Mouse (Mus musculus) lung, embryonic 14.5 days (tissue): ENCODE results near the gene Esyt1. TPM values are rescaled to one million over a fixed set of nuclear protein-coding genes. Genes with fewer than 3 reads are reported as not detected.

ENCODE experiments used
- ATAC-seq: fragments of 200-750 bp; cut with Nextera tagmentation; 2 replicates; pipeline ENCODE4 v1.8.0; 2017; ENCODE audit warnings: mild to moderate bottlenecking, moderate TSS enrichment, moderate library complexity; ENCODE audit not compliant: insufficient read depth
- DNase-seq: peaks from one replicate; pipeline ENCODE4 v3.0.0-alpha.2; 2015
- H3K27ac ChIP-seq: fragments of 300-500 bp; sonication (generic); 2 replicates; pipeline ENCODE4 v1.5.1; 2014; ENCODE audit warnings: low read depth, mild to moderate bottlenecking, moderate library complexity
- H3K27me3 ChIP-seq: fragments of 300-500 bp; sonication (generic); 2 replicates; pipeline ENCODE4 v1.6.1; 2014; ENCODE audit warnings: low read length, control low read depth; ENCODE audit not compliant: insufficient read depth
- H3K36me3 ChIP-seq: fragments of 300-500 bp; sonication (generic); 2 replicates; pipeline ENCODE4 v1.6.1; 2014; ENCODE audit warnings: control low read depth; ENCODE audit not compliant: insufficient read depth
- H3K4me1 ChIP-seq: fragments of 300-500 bp; sonication (generic); 2 replicates; pipeline ENCODE4 v1.6.1; 2014; ENCODE audit warnings: antibody characterized with exemption, control low read depth; ENCODE audit not compliant: insufficient read depth
- H3K4me2 ChIP-seq: fragments of 300-500 bp; sonication (generic); 2 replicates; pipeline ENCODE4 v1.6.1; 2014; ENCODE audit warnings: mild to moderate bottlenecking
- H3K4me3 ChIP-seq: fragments of 300-500 bp; sonication (generic); 2 replicates; pipeline ENCODE4 v1.5.1; 2014; ENCODE audit warnings: low read depth, low read length
- H3K9ac ChIP-seq: fragments of 300-500 bp; sonication (generic); 2 replicates; pipeline ENCODE4 v1.6.1; 2014
- H3K9me3 ChIP-seq: fragments of 300-500 bp; sonication (generic); 2 replicates; pipeline ENCODE4 v1.6.1; 2016; ENCODE audit warnings: low read depth, low read length, control low read depth
- CTCF ChIP-seq: IDR thresholded peaks from 2 replicates; pipeline ENCODE4 v1.5.1; 2016; ENCODE audit warnings: antibody characterized with exemption, low read depth
- WGBS: fragments of 180-500 bp; shearing (Covaris S2); extraction: QIAGEN DNeasy Blood & Tissue Kit; methylation state at CpG from one replicate; pipeline ENCODE4 v1.1.7; 2014; 5-methylcytosine and 5-hydroxymethylcytosine counted together
- microRNA-seq: library from miRNA; unstranded; fragments of <30 nt; microRNA quantifications from one replicate; pipeline ENCODE4, GENCODE M21; 2016; ENCODE audit warnings: borderline number of aligned reads
- polyA plus RNA-seq: library from polyadenylated mRNA; unstranded; fragments of >200 nt; fragmentation: Nextera tagmentation; extraction: Ambion mirVana; gene quantifications from 2 replicates; pipeline ENCODE4 v1.2.1, GENCODE M21; 2014

The Esyt1 gene
- polyA plus RNA-seq, 1 experiment from 2014 or later, result 23.0 TPM

- 73% methylated on average over 4 of the region's 4 CpGs for WGBS
Measured at GRCm38 (mm10) chr10:128488776-128489175, 36.9 kb downstream of the Esyt1 start.

GRCm38 (mm10) chr10:128487861-128488712, 37.6 kb downstream of the Esyt1 start:
- TF ChIP-seq CTCF, result no peak
- Histone ChIP-seq H3K4me1 (peaks cover 7% of the 10 kb centered on the region; the same call in 1 of the 2 replicates), H3K27me3 (no peaks in the 10 kb centered on the region), H3K36me3 (peaks cover 88% of the 10 kb centered on the region), H3K9me3 (no peaks in the 10 kb centered on the region), H3K4me3 (no peak overlapping the region), H3K9ac (no peak overlapping the region), H3K27ac (no peak overlapping the region), H3K4me2 (no peak overlapping the region)
- no peak for DNase-seq
- no peak for ATAC-seq
- 90% methylated on average over 22 of the region's 22 CpGs for WGBS

More at GRCm38 (mm10) chr10:128488776-128489175, 36.9 kb downstream of the Esyt1 start:
- Histone ChIP-seq H3K9me3 (no peaks in the 10 kb centered on the region), H3K27me3 (no peaks in the 10 kb centered on the region), H3K36me3 (peaks cover 81% of the 10 kb centered on the region), H3K4me2 (no peak overlapping the region), H3K27ac (no peak overlapping the region), H3K4me3 (no peak overlapping the region), H3K4me1 (peaks cover 7% of the 10 kb centered on the region; the same call in 1 of the 2 replicates), H3K9ac (no peak overlapping the region)
- DNase-seq, result no peak
- TF ChIP-seq CTCF, result no peak
- no peak for ATAC-seq

GRCm38 (mm10) chr10:128486370-128486769, 39.3 kb downstream of the Esyt1 start:
- ATAC-seq (no peak), DNase-seq (no peak)
- no peak overlapping the region for H3K9ac ChIP-seq
- H3K4me3 ChIP-seq, result no peak overlapping the region
- H3K4me2 ChIP-seq, result no peak overlapping the region
- no peaks in the 10 kb centered on the region for H3K9me3 ChIP-seq
- no peak overlapping the region for H3K27ac ChIP-seq
- no peaks in the 10 kb centered on the region for H3K27me3 ChIP-seq
- WGBS, result 85% methylated on average over 7 of the region's 7 CpGs
- TF ChIP-seq CTCF, result no peak
- no peaks in the 10 kb centered on the region; the same call in 1 of the 2 replicates for H3K4me1 ChIP-seq
- H3K36me3 ChIP-seq, result peaks cover 96% of the 10 kb centered on the region

GRCm38 (mm10) chr10:128474366-128474765, 51.3 kb downstream of the Esyt1 start:
- DNase-seq, result no peak
- TF ChIP-seq CTCF, result no peak
- Histone ChIP-seq H3K27me3 (no peaks in the 10 kb centered on the region), H3K9ac (no peak overlapping the region), H3K4me3 (no peak overlapping the region), H3K4me1 (no peaks in the 10 kb centered on the region), H3K36me3 (peaks cover 94% of the 10 kb centered on the region), H3K4me2 (no peak overlapping the region), H3K9me3 (no peaks in the 10 kb centered on the region), H3K27ac (no peak overlapping the region)
- WGBS, result 88% methylated on average over 12 of the region's 12 CpGs
- no peak for ATAC-seq

- WGBS, result 5% methylated on average over 5 of the region's 5 CpGs
- no peaks in the 10 kb centered on the region for H3K9me3 ChIP-seq
- H3K4me2 ChIP-seq, result peak overlapping the region; percentile 68
- H3K4me3 ChIP-seq, result peak overlapping the region; percentile 95
- peak overlapping the region; percentile 96; the same call in 1 of the 2 replicates for H3K27ac ChIP-seq
- no peak for ATAC-seq
- TF ChIP-seq CTCF, result no peak
- H3K9ac ChIP-seq, result peak overlapping the region; percentile 96
- H3K4me1 ChIP-seq, result 0 out of 2 replicates have a peak, but pooled peaks cover 8% of the 10 kb centered on the region
- peak; percentile 23 for DNase-seq
- H3K36me3 ChIP-seq, result peaks cover 36% of the 10 kb centered on the region
- no peaks in the 10 kb centered on the region for H3K27me3 ChIP-seq
Measured at GRCm38 (mm10) chr10:128460270-128460630, 65.4 kb downstream of the Esyt1 start.

Small RNAs within 50 kb of the gene (microRNA-seq; reads per million reads assigned to microRNA genes)
- gene Gm47275 (not detected), gene Mir6916 (not detected)

Other genes with a start within 250 kb of the Esyt1 start
- 0.17 and 0.41 TPM in 2 replicates for gene Il23a, start 227.1 kb downstream of the Esyt1 start, polyA plus RNA-seq
- gene Pan2, start 222.5 kb downstream of the Esyt1 start, polyA plus RNA-seq, result 33.4 and 36.2 TPM in 2 replicates
- 317 and 336 TPM in 2 replicates for gene Cnpy2, start 203.4 kb downstream of the Esyt1 start, polyA plus RNA-seq
- 205 and 211 TPM in 2 replicates for gene Cs, start 188.1 kb downstream of the Esyt1 start, polyA plus RNA-seq
- 12.8 and 14.5 TPM in 2 replicates for gene Coq10a, start 156.9 kb downstream of the Esyt1 start, polyA plus RNA-seq
- gene Ankrd52, start 148.8 kb downstream of the Esyt1 start, polyA plus RNA-seq, result 15.8 and 17.0 TPM in 2 replicates
- gene Slc39a5, start 124.6 kb downstream of the Esyt1 start, polyA plus RNA-seq, result 0.18 TPM in 1 of 2 replicates, not detected in the other
- gene Nabp2, start 114.4 kb downstream of the Esyt1 start, polyA plus RNA-seq, result 77.1 and 83.1 TPM in 2 replicates
- gene Rnf41, start 114.2 kb downstream of the Esyt1 start, polyA plus RNA-seq, result 32.8 and 33.5 TPM in 2 replicates
- gene Smarcc2, start 66.6 kb downstream of the Esyt1 start, polyA plus RNA-seq, result 81.1 and 89.6 TPM in 2 replicates
- 1,221 and 1,238 TPM in 2 replicates for gene Myl6, start 31.7 kb downstream of the Esyt1 start, polyA plus RNA-seq
- gene Myl6b, start 27.2 kb downstream of the Esyt1 start, polyA plus RNA-seq, result 3.0 and 4.4 TPM in 2 replicates
- 11.0 and 14.5 TPM in 2 replicates for gene Zc3h10, start 21.9 kb upstream of the Esyt1 start, polyA plus RNA-seq
- 4,697 and 4,895 TPM in 2 replicates for gene Rpl41, start 23.4 kb upstream of the Esyt1 start, polyA plus RNA-seq
- 240 and 244 TPM in 2 replicates for gene Pa2g4, start 40.1 kb upstream of the Esyt1 start, polyA plus RNA-seq
- gene Erbb3, start 63.8 kb upstream of the Esyt1 start, polyA plus RNA-seq, result 20.2 and 22.9 TPM in 2 replicates
- 1,029 and 1,115 TPM in 2 replicates for gene Rps26, start 100.9 kb upstream of the Esyt1 start, polyA plus RNA-seq
- gene Ikzf4, start 120.1 kb upstream of the Esyt1 start, polyA plus RNA-seq, result 2.0 and 3.5 TPM in 2 replicates
- gene Suox, start 148.2 kb upstream of the Esyt1 start, polyA plus RNA-seq, result 9.3 and 9.8 TPM in 2 replicates
- gene Rab5b, start 170.4 kb upstream of the Esyt1 start, polyA plus RNA-seq, result 63.6 and 66.8 TPM in 2 replicates
- gene Pmel, start 178.3 kb upstream of the Esyt1 start, polyA plus RNA-seq, result 1.4 TPM in 2 replicates
- gene Cdk2, start 179.2 kb upstream of the Esyt1 start, polyA plus RNA-seq, result 105 and 109 TPM in 2 replicates
- 6.9 and 7.0 TPM in 2 replicates for gene Dgka, start 219.0 kb upstream of the Esyt1 start, polyA plus RNA-seq
- gene Pym1, start 222.0 kb upstream of the Esyt1 start, polyA plus RNA-seq, result 37.4 and 39.1 TPM in 2 replicates